Mouse (Mus musculus): ENCODE measurements around the gene Crygs.

Crygs gene

DNA sequence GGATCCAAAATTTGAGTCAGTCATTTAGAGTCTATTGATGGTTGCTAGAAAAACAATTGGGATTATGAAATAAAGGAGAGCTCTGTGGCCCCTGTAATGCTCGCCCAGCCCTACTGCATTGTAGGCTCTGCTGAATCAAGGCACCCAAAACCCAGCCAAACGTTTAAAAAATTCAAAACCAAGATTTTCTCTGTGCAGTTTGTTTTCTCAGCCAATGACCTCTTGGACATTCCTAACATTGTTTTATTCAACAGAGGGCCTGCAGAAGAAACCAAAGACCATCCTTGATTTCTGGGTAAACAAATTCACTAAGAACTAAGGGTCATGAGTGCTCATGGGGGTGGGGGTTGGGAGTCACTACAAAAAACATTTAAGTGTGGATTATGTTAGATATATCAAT lies at the start of gene Crygs:
Gene Crygs, minus strand, starts transcription at position 101 of the 400 bp plus-strand sequence.
- no peak for ATAC-seq (ENCODE audit: insufficient number of reproducible peaks, low FRiP score, low TSS enrichment)

DNA sequence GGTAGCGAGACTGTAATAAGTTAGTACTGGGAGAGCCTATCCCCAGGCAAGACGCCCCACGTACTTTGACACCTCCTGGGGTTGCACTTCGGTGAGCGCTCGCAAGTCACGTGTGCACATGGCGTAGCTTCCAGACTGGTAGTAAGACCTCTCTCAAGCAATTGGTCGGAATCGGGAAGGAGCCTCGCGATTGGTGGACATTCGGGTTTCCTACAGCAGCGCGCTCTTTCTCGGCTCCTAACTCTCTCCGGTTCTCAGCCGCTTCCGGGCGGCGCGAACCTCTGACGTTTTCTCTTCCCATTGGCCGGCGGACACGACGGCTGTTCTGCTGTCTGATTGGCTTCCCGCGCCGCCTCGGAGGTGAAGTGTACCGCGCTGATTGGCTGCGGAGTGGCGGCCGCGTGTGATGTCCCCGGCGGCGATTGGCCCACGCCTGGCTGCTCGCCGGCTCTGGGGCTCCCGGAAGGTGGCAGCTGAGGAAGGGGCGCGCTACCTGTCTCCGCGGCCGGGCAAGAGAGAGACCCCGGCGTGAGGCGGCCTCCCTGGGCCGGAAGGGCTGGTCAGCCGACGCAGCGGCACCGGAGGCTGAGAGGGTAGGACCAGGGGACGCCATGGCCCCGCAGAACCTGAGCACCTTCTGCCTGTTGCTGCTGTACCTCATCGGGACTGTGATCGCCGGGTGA lies 46.2 kb upstream of the Crygs start, which contains the start of the genes Tbccd1 and Dnajb11:
Gene Tbccd1, minus strand, starts transcription at position 239 of the 683 bp plus-strand sequence.
Gene Dnajb11, plus strand, starts transcription at position 415 of the 683 bp plus-strand sequence.
- peak; percentile 99 for ATAC-seq (ENCODE audit: insufficient number of reproducible peaks, low FRiP score, low TSS enrichment)

DNA sequence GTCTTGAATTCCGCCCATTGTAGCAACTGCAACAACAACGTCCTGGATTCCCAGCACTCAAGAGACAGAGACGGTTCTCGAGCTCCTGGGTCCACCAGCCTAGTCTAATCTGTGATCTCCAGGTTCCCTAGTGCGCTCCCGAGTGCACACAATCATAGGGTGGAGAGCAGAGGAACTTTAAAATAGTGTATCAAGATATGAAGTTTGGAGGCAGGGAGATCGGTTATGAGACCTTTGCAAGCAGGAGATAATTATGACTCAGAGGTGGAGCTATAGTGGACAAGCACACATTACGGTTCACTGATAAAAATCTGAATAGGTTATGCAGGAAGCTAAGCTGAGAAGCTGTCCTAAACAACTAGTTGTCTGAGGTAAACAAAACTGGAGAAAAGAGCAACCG lies 45.4 kb upstream of the Crygs start:
- ATAC-seq (ENCODE audit: insufficient number of reproducible peaks, low FRiP score, low TSS enrichment): no peak

DNA sequence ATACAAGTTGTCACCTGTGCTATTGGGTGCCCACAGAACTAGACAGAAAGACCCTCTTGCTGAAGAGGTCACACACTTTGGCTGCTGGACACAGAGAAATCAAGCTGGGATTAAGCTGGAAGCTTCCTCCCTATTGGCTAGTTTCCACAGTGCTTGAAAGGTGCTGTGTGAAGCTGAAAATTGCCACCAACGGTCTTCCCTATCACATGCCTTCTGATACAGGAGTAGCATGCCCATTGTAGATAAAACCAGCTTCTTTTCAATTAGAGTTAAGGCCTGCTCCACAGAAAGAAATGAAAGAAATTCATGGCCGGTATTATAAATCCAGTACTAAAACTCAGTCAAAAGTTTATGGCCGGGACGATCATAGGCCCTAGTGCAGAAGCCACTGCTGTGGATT lies 41.3 kb upstream of the Crygs start:
- no peak for ATAC-seq (ENCODE audit: insufficient number of reproducible peaks, low FRiP score, low TSS enrichment)

DNA sequence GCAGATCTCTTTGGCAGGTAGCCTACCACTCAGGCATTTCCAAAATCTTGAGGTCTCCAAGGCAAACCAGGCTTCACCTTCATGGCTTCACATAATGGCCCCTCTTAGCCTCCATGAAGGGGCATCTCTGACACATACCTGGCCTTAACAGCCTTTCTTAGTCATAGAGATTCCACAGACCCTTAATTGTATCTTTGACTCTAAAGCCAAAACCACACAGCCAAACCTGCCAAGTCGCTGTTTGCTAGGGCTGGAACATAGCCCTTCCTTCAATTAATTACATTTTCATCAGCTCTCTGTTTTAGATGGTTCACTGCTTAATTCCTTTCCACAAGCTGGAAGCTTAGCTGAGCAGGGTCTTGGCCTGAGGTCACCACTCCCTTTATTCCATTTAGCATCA lies 37.0 kb upstream of the Crygs start:
- ATAC-seq (ENCODE audit: insufficient number of reproducible peaks, low FRiP score, low TSS enrichment): no peak

DNA sequence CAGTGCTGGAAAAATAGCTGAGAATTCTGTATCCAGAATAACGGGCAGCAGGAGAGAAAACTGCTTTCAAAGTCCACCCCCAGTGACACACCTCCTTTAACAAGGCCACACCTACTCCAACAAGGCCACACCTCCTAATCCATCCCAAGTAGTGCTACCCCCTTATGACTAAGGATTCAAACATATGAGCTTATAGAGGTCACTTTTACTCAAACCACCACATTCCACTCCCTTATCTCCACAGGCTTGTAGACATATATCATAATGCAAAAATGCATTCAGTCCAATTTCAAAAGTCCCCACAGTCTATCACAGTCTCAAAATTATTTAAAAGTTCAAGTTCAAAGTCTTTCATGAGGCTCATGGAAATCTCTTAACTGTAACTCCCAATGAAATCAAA lies 36.3 kb upstream of the Crygs start:
- ATAC-seq (ENCODE audit: insufficient number of reproducible peaks, low FRiP score, low TSS enrichment): no peak

DNA sequence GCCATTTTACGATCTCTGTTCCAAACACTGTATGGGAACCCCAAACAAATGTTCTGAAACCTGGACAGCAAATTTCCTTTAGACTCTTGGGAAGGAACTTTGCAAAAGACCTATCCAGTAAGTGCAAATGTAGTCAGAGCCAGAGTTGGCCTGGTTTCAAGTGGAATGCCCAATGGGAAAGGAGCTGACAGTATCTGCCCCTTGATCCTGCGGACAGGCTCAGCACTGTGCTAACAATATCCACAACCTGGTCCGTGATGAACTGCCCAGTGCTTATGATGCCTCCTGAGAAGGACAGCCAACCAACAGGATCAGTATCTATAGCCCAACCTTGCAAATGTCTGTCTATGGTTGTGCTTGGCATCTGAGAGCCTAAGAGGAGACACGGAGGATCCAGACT lies 34.1 kb upstream of the Crygs start:
- ATAC-seq (ENCODE audit: insufficient number of reproducible peaks, low FRiP score, low TSS enrichment): no peak

DNA sequence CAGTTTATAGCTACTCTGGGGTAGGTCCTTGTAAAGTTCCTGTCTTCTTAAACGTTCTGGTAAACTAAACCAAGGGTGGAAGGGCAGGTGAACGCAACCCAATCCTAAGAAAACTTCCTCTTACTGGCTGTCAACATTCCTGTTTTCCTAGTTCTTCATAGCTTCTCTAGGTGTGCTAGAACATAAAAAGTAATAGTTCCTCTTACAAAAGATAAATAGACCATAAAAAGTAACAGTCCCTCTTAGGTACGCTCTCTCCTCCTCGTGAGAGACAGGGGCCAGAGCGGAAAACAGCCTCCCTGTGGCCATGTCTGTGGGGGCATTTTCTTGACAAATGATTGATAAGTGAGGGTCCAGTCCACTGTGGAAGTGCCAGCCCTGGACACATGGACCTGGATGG lies 33.5 kb upstream of the Crygs start:
- ATAC-seq (ENCODE audit: insufficient number of reproducible peaks, low FRiP score, low TSS enrichment): no peak

DNA sequence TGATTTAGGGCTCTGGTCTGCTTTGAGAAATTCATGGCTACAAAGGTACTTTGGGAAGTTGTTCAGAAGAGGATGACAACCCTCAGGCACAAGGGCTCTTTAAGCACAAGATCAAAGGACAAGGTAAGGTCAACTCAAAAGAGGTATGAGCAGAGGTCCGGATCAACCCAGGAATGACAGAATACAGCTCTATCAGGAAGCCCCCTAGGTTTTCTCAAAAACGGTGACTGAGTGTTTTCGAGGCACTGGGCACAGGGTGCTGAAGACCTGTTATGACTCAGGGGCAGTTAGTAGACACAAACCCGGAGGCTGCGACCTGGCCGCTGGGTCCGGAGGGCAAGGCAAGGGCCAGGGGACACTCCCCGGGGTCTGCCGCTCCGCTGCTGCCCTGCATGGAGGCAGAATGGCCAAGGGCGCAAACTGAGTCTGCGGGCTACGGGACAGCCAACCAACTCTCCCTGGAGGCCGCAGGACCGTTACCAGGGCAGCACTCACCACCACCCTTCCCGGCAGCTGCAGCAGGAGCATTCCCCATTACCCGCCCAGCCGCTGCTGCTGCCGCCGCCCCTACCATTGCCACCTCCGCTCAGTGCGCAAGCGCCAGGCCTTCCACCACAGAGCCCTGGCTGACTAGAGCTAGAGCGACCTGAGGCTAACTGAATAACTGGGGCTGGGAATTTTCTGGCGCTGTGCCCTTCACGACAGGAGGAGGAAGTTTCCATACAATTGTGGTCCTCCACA lies 32.9 kb upstream of the Crygs start:
- ATAC-seq (ENCODE audit: insufficient number of reproducible peaks, low FRiP score, low TSS enrichment): peak; percentile 92

DNA sequence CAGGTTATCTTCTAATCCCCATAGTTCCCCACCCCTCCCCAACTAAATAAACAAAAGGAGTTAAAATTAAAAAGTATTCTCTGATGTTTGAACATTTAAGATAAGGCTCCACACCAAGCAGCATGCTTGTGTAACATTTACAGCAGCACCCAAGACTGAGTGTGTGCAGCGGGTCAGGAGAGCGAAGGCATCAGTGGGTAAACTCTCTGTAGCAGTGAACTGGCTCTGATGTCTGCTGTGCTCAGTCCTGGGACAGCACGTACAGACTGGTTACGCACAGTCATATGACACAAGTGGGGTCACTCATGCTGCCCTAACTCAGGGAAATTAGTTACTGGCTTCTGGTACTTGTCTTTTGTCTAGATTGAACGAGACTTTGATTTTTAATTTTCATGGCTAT lies 31.5 kb upstream of the Crygs start:
- ATAC-seq (ENCODE audit: insufficient number of reproducible peaks, low FRiP score, low TSS enrichment): no peak

DNA sequence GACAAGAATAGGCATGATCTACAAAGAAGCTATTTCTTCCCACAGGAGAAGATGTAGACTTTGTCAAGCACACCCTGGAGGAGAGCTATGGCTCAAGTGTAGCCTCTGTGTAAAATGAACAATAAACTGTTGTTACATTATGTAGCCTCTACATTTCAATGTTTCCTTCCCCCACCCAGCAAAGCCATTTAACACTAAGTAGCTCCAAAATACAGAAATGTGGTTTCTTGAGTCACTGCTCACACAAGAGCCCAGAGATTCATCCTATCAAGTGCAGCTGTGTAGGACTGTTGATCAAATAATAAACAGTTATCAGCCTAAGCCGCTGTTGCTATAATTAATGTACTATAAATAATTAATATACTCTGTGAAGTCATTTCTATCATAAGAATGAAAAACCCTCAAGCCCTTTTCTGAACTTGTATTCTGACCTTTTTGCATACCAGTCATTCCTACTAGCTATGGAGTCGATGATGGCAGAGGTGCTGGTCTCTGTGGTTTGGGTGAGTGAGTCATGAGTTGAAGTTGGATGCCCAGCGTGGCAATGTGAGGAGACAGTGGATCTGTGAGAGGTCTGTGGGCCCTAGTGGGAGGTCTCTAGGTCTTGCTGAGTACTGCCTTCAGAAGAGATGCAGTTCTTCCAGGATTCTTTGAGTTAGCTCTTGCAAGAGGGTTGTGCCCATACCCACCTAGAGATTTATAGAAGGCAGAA lies 27.9 kb upstream of the Crygs start:
- no peak for ATAC-seq (ENCODE audit: insufficient number of reproducible peaks, low FRiP score, low TSS enrichment)

DNA sequence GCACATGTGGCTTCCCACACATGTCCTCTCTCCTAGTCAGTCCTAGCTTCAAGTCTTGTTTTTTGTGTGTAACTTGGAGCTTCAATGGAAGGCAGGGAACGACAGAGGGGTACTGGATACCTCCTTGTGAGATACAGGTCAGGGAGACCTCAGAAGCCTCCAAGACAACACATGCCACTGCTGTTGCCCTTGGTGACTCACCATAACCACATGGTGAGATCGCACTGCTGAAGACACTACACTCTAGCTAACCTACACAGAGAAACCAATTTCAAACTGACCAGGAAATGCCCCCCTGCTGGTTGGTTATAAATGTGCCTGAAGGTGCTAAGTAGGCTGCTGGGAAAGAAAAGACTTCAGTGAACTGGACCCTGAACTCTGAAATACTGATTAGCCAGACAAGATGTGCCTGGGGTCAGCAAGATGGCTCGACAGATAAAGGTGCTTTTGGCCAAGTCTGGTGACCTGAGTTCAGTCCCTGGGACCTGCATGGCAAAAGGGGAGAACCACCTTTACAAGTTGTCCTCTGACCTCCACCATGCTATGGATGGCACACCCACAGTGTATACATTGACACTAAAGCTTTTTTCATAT lies 21.7 kb upstream of the Crygs start:
- no peak for ATAC-seq (ENCODE audit: insufficient number of reproducible peaks, low FRiP score, low TSS enrichment)

DNA sequence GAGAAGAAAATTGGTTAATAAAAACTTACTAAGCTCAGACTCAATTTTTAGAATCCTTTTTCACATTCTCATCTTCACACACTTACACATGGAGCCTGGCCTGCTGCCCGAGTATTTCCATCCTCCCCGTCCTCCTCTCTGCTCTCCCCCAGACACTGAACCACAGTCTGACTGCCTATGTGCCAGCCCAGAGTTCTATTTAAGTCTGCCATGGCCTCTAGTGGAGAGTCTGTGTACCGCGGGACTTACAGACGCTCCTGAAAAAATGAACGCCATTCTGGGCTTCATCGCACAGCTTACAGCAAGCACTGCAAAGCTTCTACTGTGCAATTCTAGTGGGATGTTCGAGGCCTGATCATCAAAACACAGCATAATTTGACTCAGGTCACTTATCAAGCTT lies 9.4 kb upstream of the Crygs start:
- peak; percentile 78; the same call in 1 of the 2 replicates for ATAC-seq (ENCODE audit: insufficient number of reproducible peaks, low FRiP score, low TSS enrichment)

DNA sequence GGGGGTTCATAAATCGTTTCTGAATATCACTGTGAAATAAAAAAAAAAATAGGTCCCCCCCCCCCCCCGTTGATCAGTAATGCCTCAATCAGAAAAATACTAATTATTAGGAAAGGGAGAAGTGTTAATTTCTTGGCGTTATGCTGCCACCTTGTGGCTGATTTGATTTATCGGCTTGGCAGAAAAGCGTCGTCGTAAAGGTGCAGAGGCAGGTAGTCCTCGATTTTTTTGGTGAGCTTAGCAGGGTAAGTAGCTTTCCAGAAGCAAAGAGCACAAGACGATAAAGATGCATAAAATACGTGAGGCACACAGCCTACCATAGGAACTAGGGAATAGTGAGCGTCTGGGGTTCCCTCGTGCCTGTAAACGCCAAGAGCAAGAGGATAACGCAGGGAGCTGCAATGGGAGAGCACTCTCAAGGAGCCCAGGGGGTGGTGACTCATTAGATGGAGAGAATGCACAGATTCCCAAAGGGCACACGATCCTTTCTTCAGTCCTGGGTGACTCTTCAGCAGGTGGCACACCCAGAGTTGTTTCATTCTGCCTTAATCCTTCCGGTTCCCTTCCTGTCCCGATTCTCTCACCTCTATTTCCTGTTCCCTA lies 3.8 kb downstream of the Crygs start:
- ATAC-seq (ENCODE audit: insufficient number of reproducible peaks, low FRiP score, low TSS enrichment): peak; percentile 57; the same call in 1 of the 2 replicates

DNA sequence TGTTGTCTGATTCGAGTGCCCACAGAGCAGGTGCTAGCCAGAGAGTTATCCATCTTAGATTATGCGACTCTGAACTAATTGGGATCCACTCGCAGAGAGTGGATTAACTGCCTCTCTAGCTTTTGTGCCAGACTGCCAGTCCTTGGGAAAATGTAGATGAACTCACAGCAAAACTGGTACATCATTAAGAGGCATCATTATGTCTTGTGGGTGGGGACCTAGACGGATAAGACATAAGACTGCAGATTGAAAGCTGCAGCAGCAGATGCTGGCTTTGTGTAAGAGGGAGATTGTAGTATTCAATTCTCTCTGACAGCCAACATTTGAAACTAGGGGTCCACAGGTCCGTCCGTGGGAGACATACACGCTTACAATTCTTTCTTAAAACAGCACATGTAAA lies 8.6 kb downstream of the Crygs start:
- no peak for ATAC-seq (ENCODE audit: insufficient number of reproducible peaks, low FRiP score, low TSS enrichment)

DNA sequence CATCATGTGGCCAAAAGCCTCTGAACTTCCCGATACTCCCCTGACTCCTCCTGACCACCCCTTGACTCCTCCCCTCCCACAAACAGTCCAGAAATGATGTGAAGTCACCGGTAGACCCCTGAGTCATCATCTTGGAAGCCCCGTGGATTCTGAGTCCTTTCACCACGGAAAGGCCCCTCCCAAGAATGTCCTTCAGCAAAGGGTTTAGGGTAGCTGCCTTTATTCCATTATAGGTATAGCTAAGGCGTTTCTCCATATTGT lies 10.6 kb downstream of the Crygs start:
- ATAC-seq (ENCODE audit: insufficient number of reproducible peaks, low FRiP score, low TSS enrichment): no peak

DNA sequence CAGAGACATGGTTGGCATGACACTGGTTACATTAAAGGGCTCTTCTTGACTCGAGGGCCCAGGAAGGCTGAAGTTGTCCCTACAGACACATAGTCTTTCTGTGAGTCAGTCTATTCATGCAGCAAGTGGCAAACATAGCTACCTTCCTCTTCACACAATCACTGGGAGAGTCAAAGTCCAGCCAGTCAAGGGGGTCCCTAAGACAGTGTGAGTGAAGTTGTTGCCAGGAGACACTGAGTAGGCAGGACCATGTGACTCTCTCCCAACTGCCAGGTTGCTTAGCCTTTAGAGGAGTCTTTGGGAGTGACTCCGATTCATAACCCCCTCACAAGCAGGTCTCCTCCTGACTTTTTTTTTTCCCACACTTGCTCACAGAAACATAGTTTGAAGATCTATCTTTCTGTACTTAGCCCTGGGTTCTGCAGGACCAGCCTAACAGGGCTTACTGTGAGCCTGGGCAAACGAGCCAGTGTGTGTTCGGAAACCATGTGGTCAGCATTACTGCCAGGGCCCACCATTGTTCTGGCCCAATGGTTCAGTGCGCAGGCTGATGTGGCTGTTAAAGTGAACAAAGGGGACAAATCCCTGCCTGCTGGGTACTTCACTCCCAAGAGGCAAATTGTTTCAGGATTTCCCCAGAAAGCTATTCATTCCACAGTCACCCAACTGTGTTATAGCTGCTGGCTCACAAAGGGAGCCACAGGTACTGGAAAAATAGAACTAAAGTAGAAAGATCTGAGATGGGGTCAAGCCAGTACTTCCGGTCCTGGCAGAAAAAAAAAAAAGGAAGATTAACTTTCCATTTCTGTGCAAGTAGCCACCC lies 11.1 kb downstream of the Crygs start:
- ATAC-seq (ENCODE audit: insufficient number of reproducible peaks, low FRiP score, low TSS enrichment): no peak

DNA sequence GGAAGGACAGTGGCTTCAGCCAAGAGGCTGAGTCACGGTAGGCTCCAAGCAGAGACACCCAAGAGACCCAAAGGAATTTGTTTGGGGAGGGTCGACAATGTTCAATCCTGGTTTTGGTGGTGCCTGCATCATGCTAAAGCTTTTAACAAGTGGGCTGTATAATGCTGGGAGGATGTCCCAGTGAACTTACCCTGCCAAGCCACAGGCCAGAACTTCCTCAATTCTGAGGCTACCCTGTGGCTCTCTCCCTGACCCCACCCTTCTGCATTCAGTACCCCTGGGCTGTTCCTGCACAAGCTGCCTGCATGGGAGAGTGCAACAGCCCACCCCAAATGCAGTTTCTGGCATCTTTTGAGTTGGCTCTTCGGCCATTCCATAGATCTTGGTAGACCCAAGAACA lies 12.9 kb downstream of the Crygs start:
- no peak for ATAC-seq (ENCODE audit: insufficient number of reproducible peaks, low FRiP score, low TSS enrichment)

DNA sequence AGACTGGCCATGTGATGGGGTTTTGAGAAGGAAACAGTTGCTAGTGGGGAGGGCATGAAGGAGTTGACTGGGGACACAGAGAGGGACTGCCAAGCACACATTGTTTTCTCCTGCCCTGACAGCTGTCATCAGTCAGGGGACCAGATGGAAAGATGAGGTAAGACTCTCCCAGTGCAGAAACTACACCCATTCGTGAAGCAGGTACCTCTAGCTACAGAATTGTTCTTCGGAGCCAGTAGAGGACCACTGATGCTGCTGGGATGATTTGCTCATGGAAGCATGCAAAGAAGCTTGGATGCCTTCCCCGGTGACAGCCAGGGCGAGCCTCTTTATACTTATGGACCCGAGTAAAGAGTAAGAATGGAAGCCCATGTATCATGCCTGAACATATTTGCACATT lies 13.9 kb downstream of the Crygs start:
- peak; percentile 93 for ATAC-seq (ENCODE audit: insufficient number of reproducible peaks, low FRiP score, low TSS enrichment)

DNA sequence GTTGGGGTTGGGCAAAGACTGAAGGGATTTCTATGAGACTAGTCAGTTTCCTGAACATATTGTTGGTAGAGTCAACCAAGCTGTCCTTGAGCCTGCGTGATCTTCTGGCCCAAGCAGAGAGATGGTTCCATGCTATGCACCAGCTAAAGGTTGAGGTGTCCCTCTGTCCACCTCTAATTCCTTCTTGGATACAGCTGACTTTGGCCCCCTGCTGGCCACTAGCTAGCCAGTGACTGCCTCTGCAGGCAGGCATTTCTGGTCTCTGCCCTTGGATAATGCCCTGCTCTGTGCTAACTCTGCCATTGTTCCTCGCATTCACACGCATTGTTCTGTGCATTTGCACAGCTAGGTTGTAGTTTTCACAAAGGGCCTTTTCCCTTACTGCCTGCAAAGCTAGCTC lies 15.9 kb downstream of the Crygs start:
- no peak for ATAC-seq (ENCODE audit: insufficient number of reproducible peaks, low FRiP score, low TSS enrichment)
